Mouse (Mus musculus) bone marrow, adult 2 months (tissue): ENCODE results near the gene Gm45062.

Source experiments
- CTCF ChIP-seq: fragments of 200-500 bp; IDR thresholded peaks from 2 replicates; pipeline ENCODE4 v1.5.1; 2011; ENCODE audit warnings: low read length, control low read depth; ENCODE audit not compliant: control insufficient read depth, insufficient read depth
- POLR2A ChIP-seq: fragments of 200-500 bp; IDR thresholded peaks from 2 replicates; pipeline ENCODE4 v1.6.1; 2011; ENCODE audit warnings: low read depth, mild to moderate bottlenecking, control low read depth, low read length, borderline replicate concordance; ENCODE audit not compliant: control insufficient read depth

DNA sequence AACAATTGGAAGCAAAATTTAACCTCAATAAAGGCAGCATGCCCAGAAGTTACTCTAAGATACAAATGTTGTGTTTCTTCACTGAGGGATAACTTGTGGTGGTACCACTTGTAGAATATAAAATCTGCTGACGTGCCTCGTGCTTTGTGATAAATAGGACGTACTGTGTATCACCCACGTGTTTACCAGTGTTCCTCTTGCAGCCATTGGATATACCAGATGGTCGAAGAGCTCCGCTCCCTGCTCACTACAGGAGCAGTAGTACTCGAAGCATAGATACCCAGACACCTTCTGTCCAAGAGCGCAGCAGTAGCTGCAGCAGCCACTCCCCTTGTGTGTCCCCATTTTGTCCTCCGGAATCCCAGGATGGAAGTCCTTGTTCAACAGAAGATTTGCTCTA, 323.1 kb downstream of the Gm45062 start:
- no peak for TF ChIP-seq CTCF
- no peak for TF ChIP-seq POLR2A
